Mouse (Mus musculus) ovary, postnatal 10 days (tissue): ENCODE measurements around the gene Il22ra1.

Source experiments
- DNase-seq: peaks from one replicate; pipeline ENCODE4 v3.0.0; 2022; ENCODE audit warnings: low spot score

The Il22ra1 gene

DNA sequence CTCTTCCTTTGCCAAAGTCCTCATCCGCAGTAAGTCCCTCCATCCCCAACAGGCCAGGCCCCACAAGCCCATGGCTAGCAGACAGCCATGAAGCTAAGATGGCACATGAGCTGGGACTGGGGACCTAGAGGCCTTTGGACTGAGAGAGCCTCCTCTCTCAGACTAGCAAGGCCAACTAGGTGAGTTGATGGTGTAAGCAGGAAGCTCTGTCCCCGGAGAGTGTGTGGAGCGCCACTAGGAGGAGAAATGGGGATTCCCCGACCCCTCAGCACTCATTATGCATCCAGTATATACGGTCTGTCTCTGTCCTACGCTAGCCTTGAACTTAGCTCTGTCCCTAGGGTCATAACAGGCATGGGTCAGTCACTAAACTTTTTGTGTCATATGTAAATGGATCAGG, 43.6 kb downstream of the Il22ra1 start:
- no peak for DNase-seq

DNA sequence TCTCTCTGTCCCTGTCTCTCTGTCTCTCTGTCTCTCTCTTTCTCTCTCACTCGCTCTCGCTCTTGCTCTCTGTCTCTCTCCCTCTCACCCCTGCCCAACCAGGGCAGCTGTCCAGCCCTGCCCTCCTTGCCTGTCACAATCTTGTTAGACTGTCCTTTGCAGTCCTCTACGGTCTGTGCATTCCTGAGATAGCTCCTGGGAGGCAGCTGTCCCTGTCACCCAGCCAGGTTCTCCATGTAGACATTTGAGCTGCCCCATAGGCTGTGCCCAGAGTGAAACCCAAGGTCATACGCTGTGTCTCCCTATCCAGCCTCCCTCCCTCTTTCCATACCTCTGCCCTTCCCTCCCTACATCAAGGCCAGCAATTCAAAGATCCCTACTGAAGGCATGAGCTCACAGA, 44.7 kb downstream of the Il22ra1 start:
- DNase-seq, result no peak

DNA sequence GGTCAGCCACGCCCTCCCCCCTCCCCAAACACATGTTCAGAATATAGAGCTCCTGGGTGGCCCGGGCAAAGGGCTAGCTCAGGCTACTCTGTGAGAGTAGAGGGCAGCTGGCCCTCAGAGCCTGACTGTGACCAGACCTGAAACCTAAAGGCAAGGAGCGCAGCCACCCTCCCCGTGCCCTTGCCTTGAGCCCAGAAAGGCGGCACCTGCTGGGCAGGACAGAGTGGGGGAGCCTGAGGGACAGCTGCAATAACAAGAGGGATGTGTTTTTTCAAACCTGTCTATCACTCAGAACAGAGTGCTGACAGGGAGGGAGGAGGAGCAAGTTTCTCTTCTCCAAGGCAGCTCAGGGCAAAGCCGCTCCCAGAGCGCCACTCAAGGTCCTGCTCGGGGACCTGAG, 46.5 kb downstream of the Il22ra1 start:
- DNase-seq, result no peak

DNA sequence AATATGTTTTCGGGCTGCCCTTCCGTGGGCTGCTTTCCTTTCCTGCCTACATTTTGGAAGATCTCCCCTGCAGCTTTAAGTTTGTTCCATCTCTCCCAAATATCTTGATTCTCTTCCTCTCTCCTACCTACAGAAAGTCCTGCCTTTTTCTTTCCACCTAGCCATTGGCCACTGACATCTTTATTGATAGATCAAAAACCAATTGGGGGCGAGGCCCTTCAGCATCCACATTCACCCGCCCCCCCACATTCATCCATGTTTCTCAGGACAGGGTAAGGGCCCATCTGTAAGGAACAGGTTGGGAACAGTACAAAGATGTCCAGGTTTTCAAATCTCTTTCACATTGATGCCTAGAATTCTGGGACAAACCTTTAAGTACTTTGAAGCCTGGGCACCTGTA, 48.9 kb downstream of the Il22ra1 start:
- DNase-seq, result no peak

DNA sequence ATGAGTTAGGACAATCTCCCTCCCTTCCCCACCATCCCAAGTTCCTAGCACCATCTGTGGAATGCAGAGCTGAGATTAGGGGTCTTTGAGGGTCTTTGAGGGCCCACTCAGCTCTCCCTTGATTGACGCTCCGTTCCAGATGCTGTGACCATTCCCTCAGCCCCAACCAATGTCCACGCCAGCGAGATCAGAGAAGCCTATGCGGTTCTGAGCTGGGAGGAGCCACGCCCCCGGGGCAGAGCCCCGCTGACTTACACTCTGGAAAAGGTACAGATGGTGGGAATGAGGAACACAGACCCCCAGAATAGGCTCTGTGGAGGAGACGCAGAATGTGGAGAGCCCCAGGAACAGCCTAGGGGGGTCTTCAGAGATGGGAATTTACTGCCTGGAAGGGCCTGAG, 51.7 kb downstream of the Il22ra1 start:
- no peak for DNase-seq

DNA sequence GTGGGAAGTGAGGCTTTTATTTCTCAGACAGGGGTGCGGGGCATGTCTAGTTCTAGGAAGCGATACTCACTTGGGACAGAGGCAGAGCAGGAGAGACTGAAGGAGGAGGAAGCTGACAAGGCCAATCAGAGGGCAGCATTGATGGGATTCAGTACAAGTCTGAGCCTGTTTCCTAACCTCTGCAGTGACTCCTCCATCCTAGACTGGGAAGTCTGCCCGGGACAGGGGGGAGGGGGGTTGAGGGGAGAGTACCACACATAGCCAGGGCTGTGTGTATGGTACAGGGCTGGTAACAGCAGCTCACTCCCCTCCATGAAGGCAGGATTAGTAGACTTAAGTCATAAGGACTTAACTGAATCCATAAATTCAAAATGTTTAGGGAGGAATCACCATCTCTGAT, 52.3 kb downstream of the Il22ra1 start:
- no peak for DNase-seq

DNA sequence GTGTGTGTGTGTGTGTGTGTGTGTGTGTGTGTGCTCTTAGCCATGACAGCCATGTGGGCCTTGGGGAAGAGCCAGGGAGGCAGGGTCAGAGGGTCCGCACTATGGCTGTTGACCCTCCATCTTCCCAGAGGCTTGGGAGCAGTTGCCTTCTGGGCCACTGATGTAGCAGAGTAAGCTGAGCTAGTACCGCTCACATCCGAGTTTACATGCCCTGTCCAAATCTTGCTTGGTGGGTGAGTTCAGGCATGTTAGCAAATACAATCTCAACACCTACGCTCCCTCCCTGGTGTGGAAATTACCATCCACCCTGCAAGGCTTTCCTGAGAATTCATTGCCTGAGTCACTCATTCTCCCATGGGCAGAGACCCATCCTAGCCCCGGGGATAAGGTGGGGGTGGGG, 53.3 kb downstream of the Il22ra1 start:
- DNase-seq, result no peak

DNA sequence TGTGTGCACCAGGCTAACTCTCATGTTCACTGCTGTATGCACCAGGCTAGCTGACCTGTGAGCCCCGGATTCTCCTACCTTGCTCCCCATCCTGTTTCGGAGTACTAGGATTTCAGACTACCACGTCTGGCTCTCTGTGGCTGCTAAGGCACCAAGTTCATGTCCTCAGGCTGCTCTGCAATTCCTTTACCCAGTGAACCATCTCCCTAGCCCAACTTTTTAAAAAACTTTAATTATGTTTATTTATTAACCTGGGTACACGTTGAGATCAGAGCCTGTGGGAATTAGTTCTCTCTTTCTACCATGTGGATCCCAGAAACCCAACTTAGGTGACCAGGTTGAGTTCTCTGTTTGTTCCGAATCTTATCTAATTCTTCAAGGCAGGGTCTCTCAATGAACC, 58.6 kb downstream of the Il22ra1 start:
- no peak for DNase-seq

DNA sequence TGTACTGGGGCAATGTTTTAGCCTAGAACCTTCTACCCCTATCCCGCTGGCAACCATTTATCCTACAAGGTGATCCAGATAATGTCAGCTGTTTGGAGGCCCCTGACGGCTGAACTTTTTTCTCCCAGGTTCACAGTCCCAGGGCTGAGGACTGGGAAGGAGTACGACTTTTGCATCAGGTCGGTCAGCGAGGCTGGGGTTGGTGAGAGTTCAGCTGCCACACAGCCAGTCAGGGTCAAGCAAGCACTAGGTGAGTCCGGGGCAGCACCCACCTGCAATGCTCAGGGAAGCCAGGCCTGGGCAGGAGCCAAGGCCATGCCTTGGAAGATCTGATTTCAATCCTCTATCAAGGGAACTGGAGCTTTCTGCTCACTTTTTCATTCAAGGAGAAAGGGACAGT, 59.3 kb downstream of the Il22ra1 start:
- no peak for DNase-seq

DNA sequence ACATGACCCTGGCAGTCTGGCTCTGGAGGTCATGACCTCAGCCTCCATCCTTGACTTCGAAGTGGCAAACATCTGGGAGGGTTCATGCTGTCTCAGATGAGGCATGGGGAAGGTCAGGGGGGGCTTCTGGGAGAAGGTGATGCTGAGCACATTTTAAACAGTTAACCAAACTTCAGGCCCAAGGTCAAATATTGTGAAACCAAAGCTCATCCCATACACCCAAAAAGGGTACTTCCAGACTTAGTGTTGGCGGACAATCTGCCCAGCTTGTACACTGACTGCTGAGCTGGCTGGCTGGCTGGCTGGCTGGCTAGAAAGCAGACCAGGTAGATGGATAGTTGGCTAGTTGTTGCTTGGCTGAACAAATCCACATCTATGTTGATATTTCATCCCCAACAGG, 61.2 kb downstream of the Il22ra1 start:
- DNase-seq, result no peak

DNA sequence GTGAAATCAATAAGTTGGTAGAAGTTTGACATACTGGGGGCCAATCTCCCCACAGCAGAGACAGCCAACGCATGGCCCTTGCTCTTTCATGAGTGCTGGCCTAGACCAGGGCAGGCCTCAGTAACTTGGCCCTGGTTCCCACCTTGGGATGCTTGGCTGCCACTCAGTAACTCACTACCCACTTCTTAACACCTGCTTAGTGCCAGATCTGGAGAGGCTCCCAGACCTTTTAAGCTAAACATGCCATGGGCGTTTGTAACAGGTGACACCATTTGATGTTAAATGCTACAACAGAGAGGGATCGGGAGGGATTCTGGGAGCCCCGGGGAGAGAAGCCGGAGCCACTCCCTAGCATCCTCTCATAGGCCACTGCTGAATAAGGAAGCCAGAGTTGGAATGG, 64.8 kb downstream of the Il22ra1 start:
- no peak for DNase-seq

DNA sequence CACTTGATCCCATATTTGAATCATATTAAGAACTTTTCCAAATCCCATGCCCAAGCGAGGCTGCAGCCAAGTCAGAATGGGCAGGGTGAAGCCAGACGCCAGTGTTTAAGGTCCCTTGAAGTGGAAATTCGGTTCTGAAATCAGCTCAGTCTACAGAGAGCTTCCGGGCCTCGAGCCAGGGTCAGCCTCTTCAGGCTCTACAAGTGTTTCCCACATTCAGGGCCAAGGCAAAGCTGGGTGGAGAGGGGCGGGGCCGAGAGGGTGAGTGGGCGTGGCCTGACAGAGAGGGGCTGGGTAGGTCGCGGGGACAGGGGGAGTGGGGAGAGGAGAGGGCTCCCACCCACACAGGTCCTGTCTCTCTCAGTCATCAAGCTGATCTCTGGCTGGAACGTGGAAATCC, 70.0 kb downstream of the Il22ra1 start:
- DNase-seq, result no peak

DNA sequence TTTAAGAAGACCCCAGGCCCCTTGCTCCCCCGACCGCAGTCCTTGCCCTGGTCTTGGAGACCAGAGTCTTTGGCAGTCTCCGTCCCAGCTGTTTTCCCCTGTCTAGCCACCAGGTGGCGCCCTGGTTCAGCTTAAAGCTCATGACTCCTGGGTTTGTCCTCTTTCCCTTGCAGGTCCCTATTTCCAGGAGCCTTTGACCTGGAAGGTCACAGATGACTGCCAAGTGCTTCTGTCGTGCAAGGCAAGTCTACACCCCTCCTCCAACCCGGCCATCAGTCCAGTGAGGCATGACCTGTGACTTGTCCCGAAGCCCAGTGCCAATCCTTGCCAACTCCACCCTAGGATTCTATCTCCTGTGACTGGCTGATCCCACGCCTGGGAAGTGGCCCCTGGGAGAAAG, 73.6 kb downstream of the Il22ra1 start:
- peak; percentile 93 for DNase-seq
